Mouse (Mus musculus) heart, postnatal 36 days (tissue): ENCODE results near the gene Gm16427. TPM values are rescaled to one million over a fixed set of nuclear protein-coding genes. Genes with fewer than 3 reads are reported as not detected.
"Not testable (repeated sequence)": the region's sequence is repeated elsewhere in the genome, so short reads cannot be mapped to it uniquely, and the experiment has no call there.

Experiments used
- DNase-seq, 2 experiments: peaks; one replicate each; pipeline ENCODE4 v3.0.0; 2021 to 2022
- intact Hi-C: fragments of 180-260 bp; cut with DNase I; formaldehyde crosslinking; loops from one replicate; pipeline ENCODE4 v1.15.1; 2025
- total RNA-seq, 2 experiments: library from RNA; stranded (reverse); gene quantifications; 2 replicates each; pipeline ENCODE4 v1.2.3; 2021

The Gm16427 gene
- total RNA-seq: not detected

GRCm38 (mm10) chr5:93540100-93540499 is at the start of gene Gm16427:
Gene Gm16427, minus strand, starts transcription at chr5:93540200.
- DNase-seq, intact Hi-C loops: not testable (repeated sequence)

Other genes starting within 250 kb of the Gm16427 start
- not detected for gene C87414, start 131.4 kb upstream of the Gm16427 start, total RNA-seq